Mouse (Mus musculus) cerebellum, postnatal 10 days (tissue): ENCODE measurements around the gene Gm10775.

ENCODE experiments used
- DNase-seq, 2 experiments: peaks; one replicate each; pipeline ENCODE4 v3.0.0; 2021; ENCODE audit warnings: mixed read lengths in 2 of 2

Gm10775 gene

DNA sequence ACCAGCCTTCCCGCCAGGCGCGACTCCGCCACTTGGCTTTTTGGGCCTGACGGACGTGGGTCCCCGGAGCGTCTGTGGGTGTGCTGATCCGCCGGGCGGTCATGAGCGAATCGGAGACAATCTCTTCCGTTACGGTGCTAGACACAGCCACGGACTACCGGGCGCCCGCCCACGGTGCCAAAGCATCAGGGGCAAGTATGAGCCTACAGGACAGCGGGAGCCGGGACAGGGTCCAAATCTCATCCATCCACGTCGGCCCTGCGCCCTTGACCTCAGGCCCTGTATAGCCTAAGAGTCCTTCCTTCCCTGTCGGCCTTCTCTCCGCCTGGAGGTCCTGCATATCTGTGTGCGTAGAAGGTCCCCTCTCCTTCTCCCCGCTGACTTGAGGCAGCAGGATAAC lies at the start of gene Gm10775:
Gene Gm10775 (plus strand): TSS at position 301 of the 400 bp plus-strand sequence.
- DNase-seq, result no peak

DNA sequence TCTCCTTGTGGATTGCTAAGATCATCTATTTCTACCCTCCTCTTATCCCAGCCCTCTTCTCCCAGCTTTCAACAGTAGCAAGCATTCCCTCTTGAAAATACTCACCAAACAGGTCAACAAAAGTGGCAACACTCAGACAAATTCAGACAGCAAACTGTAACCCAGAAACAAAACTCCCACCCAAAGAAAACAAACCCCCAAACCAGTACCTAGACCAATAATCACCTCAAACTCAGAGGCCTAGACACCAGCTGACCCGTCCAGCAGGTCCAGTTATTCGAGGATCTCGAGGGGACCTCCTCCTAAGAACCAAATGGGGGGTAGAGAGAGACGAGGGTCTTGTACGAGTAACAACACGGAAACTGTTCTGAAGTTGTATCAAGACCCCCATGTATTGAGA lies 33.4 kb upstream of the Gm10775 start:
- no peak for DNase-seq

DNA sequence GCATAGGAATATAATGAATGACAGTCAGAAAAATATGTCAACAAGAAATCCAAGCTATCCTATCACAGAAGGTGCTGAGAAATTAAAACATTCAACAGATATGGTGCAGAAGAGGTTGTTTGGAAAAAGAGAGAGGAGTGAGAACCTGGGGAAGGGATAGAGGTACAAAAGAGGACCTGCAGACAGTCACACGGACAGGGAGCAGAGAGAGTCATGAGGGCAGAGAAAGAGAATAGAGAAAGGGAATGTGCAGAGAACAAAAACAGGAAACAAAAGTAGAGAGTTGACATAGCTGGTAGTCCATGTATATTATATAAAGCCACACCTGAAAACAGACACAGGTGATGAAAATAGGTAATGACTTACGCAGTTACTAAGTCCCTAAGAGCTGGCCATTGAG lies 32.7 kb upstream of the Gm10775 start:
- no peak for DNase-seq

DNA sequence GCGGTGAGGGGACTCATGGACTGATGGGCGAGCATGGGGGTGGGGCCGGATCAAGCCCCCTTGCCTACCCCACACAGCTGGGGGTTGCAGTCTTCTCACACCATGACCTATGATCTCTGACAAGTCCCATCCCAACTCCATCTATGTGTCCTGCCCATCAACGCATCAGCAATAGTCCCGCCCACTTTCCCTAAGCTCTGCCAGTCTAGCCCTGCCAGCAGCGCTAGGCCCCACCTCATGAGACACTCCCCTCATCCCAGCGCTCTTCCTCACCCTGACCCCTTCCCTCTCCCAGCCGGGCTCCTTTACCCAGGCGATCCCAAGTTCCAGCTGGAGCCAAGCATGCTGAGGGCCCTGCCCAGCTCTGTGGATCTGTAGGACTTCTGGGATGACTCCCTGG lies 22.1 kb upstream of the Gm10775 start:
- no peak for DNase-seq

DNA sequence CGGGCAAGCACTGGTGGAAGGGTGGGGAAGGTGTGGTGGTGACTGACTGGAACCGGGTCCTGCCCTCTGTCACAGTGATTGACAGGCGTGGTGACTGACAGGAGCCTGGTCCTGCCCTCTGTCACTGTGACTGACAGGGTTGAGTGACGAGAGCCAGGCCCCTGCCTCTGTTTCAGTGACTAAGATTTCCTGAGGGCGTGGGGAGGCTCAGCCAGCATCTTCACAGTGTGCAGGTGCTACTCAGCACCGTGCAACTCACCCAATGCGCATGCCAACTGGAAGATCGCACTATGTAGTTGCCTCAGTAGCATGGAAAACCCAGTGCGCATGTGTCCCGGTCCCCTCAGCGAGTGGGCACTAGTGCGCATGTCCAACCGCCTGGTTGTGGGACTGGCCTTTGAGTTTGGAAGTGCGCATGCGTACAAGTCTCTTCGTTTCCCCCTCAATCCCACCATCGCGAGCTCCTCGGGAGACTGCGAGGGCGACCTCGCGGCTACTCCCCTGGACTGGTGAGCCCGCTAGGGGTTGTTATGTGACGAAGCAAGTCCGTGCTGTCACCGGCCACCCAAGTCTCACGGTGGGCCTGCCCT lies 18.7 kb upstream of the Gm10775 start:
- DNase-seq, result peak; percentile 98 to 99

DNA sequence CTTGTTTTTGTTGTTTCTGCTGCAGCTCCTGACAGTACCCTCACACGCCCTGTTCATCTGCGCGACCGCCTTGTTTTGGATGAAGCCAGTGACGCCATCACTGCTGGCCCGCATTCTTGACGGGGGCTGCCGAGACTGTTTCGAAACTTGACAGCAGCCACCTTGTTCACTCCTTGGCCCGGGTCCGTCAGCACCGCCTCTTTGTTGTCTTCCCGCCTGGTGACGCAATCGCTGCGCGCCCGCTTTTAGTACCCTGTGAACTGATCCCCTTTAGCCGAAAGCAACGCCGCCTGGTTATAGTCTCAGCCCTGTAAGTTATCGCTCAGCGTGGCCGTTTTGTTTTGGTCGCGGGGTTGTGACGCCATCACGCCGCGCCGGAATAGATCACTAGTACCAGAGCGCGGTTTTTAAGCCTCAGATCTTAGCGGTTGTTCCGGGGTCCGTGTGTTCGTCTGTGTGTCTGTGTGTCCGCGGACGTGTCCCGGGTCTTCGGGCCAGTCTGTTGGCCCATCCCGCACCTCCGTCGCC lies 18.2 kb upstream of the Gm10775 start:
- peak; percentile 98 to 99 for DNase-seq

DNA sequence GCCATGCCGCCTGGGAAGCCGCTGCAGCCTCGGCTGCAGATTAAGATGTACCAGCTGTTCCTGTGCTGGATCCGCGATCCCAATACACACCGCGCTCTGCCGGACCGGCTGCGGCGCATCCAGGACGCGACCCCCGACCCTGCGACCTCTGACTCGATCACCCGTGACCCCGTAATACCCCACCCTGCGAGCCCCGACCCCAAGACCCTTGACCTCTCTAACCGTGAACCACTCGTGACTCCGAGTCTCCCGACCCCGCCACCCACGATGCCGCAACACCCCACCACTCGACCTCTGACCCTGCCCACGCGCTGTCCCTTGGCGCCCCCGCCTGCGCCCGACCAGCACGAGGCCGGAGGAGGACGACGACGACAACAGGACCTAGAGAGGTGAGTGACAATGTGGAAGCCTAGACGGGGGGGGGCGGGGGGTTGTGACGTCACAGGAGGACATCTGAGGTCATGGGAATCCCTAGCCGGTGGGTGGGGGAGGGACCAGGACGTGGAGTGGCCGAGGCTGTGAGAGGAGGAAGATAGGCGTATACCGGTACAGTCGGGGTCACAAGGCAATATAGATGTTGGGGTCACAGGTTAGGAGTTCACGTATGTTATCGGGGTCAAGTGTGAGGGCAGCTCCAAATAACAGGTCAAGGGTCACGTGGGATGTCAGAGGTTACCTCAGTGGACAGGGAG lies 17.6 kb upstream of the Gm10775 start:
- DNase-seq, result no peak

DNA sequence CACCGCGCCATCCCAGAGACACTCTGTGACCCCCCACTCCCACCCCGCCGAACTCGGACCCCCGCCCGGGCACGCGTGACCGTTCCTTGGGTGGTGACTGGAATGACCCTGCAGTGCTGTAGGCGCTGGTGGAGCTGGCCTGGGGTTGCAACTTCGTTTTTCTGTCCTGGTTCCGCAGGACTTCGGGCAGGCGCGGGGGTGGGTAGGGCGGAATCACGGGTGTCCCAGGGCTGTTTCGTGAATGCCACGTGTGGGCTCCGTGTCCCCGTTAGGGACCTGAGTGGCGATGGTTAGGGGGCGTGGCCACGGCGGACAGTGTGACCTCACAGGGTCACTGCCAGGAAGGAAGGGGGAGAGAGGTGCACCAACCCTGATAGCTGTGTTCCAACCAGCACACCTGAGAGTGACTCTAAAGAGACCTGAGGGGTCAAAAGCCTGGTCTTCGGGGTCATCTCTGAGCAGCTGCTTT lies 17.0 kb upstream of the Gm10775 start:
- DNase-seq, result peak in 1 of 2 experiments; percentile 40

DNA sequence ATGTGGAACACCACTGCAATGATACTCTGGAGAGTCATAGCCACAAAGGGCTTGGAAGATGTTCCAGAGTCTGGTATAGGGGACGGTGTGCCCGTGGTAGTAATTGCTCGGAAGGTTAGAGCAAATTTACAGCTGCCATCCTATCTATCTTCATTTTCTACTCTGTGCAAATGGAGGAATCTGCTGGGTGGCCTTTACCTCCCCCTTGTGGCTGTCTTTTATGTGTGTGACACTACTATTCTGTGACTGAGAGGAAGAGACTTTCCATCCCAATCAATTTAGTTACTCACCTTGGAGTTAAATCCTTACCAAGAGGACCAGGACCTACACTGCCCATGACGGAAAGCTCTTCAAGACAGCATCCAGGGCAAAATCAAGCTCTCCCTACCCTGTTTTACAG lies 16.1 kb upstream of the Gm10775 start:
- peak in 1 of 2 experiments; percentile 7 for DNase-seq

DNA sequence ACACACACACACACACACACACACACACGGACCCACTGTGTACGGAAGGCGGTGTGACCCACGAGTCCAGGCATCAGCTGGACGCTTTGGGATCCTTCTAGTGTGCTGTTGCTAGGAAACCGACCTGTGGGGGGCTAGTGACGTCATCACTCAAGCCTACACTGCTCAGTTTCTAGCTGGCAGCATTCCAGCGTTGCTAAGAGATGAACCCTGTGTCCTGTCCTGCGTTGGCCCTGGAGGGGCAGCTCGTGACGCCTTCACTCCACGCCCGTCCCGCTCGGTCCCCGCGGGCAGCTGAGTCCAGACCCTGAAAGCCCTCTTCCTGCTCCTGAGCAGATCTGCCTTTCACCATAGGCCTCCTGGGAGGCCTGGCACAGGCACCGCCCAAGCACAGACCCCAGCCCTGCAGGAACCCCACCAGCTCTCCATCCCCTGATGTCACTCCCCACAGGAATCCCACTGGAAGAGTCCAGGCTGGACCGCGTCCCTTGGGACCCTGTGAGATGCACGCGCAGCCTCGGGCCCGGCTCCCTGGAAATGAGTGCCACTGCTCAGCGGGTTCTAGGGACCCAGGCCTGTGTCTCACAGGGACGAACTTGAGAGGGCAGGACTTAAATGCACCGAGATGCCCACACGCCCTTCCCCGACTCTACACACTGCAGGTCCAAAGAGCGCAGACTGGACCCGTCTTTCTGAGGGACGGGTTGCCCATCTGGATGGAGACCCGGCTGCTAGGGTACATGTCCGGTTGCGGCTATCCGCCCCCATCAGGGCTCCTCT lies 974 bp upstream of the Gm10775 start:
- DNase-seq, result peak; percentile 86

DNA sequence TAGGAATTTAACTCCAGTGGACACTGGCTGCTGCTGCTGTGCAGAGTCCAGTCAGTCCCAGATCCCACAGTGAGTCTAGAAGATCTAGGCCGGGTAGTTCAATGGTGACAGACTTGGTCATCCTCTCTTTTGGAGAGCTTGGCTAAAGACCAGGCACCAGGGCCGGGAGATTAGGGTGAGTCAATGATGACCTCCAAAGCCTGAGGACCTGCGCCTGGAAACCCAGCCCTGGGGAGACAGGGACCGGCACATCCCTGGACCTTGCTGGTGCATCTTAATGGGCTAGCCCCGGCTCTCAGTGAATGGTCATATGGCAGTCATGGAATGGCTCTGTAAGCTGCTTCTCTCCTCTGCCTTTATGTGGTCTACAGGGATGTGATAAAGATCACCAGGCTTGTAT lies 2.7 kb downstream of the Gm10775 start:
- no peak for DNase-seq

DNA sequence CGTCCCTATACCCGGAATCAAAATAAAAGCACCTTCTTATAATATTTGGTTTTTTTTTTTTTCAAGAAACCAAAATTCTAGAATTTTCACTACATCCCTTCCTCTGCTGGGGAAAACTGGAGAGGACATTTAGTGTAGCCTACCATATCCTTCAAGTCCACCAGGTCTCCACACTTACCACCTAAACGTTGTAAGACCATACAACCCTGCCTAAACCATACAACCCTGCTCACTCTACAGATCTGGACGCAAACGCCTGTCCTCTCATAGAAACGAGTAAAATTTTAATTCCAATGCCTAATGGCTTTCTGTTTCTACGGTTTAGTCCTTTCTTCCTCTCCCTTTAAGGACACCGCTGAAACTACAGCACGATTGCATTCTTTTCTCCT lies 18.6 kb downstream of the Gm10775 start:
- no peak for DNase-seq

DNA sequence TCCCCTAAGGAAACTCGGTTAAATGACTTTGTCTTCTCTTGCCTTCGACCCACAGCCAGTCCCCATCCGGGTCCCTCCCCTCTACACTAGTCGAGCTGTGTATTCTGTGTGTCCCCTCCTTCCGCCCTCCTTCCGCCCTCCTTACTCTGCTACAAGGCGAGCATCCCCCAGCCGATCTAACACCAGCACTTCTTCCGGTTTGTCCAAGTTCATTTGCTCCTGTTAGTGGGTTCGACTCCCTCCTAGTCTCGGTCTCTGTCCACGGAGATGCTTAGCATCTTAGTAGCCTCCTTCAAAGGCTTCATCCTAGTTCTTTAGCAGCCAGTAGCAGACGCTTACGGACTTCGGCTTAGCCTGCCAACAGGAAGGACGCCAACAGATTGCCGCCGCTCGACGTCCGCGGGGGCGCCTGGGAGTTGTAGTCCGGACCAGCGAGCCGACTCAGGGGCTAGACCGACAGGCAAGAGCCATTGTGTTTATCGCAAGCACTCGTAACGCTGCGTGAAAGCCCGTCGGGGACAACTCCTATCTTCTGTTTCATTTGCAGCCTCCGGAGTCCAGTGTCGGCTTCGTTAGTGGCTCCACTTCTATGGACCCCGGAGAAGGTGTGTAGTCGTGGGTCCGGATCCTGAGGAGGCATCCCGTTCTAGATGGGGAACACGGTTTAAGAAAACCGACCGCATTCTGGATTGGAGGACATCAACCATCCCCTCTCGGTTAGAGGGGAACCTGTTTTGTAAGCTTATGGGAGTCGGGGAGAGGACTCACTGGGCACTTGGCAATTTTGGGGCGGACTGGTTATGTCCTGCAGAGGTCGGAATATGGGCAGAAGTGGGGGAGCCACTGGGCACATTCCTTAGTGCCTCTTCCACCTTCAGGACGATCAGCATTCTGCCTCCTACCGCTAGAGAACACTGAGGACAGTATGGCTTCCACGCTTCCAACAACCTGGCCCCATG lies 19.3 kb downstream of the Gm10775 start, which contains the start of gene Zfp369:
Gene Zfp369 (plus strand): TSS at position 432 of the 959 bp plus-strand sequence.
- DNase-seq, result peak; percentile 97 to 98

DNA sequence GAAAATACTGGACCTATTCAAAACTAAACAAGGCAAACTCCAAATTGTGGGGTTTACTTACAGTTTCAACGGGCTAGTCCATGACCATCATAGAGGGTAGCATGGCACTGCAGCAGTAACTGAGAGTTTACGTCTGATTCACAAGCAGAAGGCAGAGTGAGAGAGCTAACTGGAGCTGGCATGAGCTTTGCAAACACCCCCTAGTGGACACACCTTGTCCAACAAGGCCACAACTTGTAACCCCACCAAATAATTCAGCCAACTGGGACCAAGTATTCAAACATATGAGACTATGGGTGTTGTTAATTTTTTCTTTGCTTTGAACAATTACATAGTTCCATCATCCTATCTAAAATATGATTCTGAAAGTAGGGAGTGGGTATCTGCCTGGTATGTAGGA lies 27.4 kb downstream of the Gm10775 start:
- DNase-seq, result no peak

DNA sequence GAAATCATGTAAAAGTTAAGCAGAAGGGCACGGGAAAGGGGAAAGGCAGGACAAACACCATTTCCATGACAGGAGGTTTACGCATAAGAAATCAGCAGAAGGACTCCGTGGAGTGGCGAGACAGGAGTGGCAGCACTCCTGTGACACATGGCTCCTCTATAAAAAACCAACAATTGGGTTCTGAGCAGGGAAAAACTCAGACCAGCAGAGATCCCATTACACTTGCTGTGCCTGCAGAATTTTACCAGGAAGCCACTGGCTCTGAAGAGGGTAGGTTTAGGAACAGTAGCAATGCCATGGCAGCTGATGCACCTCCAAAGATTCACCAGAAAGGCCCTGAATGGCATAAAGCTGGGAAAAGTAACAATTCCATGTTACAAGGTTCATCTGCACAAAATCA lies 37.0 kb downstream of the Gm10775 start:
- no peak for DNase-seq
